Mouse (Mus musculus): Measurements from ENCODE around the gene Vps45. TPM values are rescaled to one million over a fixed set of nuclear protein-coding genes. Genes with fewer than 3 reads are reported as not detected.

Gene Vps45
- polyA plus RNA-seq, 1 experiment from 2014 or later = 28.5 TPM

GRCm38 (mm10) chr3:96017461-96017860, 40.8 kb downstream of the Vps45 start:
- Histone ChIP-seq H3K9ac (ENCODE audit: low read depth, low read length) (no peak overlapping the region), H3K4me2 (ENCODE audit: low read depth, low read length) (no peak overlapping the region), H3K4me3 (ENCODE audit: low read length) (no peak overlapping the region), H3K4me1 (ENCODE audit: control insufficient read depth, insufficient read depth, low read length) (no peaks in the 10 kb centered on the region), H3K27me3 (replicated peaks; ENCODE audit: control insufficient read depth, insufficient read depth, low read length) (no peaks in the 10 kb centered on the region), H3K36me3 (ENCODE audit: control insufficient read depth, insufficient read depth, low read length) (no peaks in the 10 kb centered on the region), H3K27ac (ENCODE audit: low read length) (no peak overlapping the region), H3K9me3 (ENCODE audit: control insufficient read depth, low read length) (no peaks in the 10 kb centered on the region)
- no peak for ATAC-seq
- 63% methylated on average over 5 of the region's 5 CpGs for WGBS

GRCm38 (mm10) chr3:96016257-96016889, 41.9 kb downstream of the Vps45 start:
- Histone ChIP-seq H3K9ac (ENCODE audit: low read depth, low read length) (no peak overlapping the region), H3K4me2 (ENCODE audit: low read depth, low read length) (no peak overlapping the region), H3K9me3 (ENCODE audit: control insufficient read depth, low read length) (no peaks in the 10 kb centered on the region), H3K27ac (ENCODE audit: low read length) (no peak overlapping the region), H3K36me3 (ENCODE audit: control insufficient read depth, insufficient read depth, low read length) (no peaks in the 10 kb centered on the region), H3K4me3 (ENCODE audit: low read length) (no peak overlapping the region), H3K27me3 (replicated peaks; ENCODE audit: control insufficient read depth, insufficient read depth, low read length) (no peaks in the 10 kb centered on the region), H3K4me1 (ENCODE audit: control insufficient read depth, insufficient read depth, low read length) (no peaks in the 10 kb centered on the region)
- 94% methylated on average over 2 of the region's 2 CpGs for WGBS
- ATAC-seq = no peak

- no peak for ATAC-seq
- Histone ChIP-seq H3K27me3 (replicated peaks; ENCODE audit: control insufficient read depth, insufficient read depth, low read length) (no peaks in the 10 kb centered on the region), H3K36me3 (ENCODE audit: control insufficient read depth, insufficient read depth, low read length) (no peaks in the 10 kb centered on the region), H3K27ac (ENCODE audit: low read length) (no peak overlapping the region), H3K4me2 (ENCODE audit: low read depth, low read length) (no peak overlapping the region), H3K9me3 (ENCODE audit: control insufficient read depth, low read length) (no peaks in the 10 kb centered on the region), H3K4me1 (ENCODE audit: control insufficient read depth, insufficient read depth, low read length) (no peaks in the 10 kb centered on the region), H3K9ac (ENCODE audit: low read depth, low read length) (no peak overlapping the region), H3K4me3 (ENCODE audit: low read length) (no peak overlapping the region)
- 83% methylated on average over 2 of the region's 2 CpGs for WGBS
These were observed 42.6 kb downstream of the Vps45 start for GRCm38 (mm10) chr3:96015681-96016080.

- no peak for ATAC-seq
- H3K4me1 ChIP-seq (ENCODE audit: control insufficient read depth, insufficient read depth, low read length) = no peaks in the 10 kb centered on the region
- H3K27ac ChIP-seq (ENCODE audit: low read length) = no peak overlapping the region
- no peaks in the 10 kb centered on the region for H3K36me3 ChIP-seq (ENCODE audit: control insufficient read depth, insufficient read depth, low read length)
- WGBS = 72% methylated on average over 5 of the region's 5 CpGs
- H3K4me3 ChIP-seq (ENCODE audit: low read length) = no peak overlapping the region
- no peak overlapping the region for H3K9ac ChIP-seq (ENCODE audit: low read depth, low read length)
- H3K4me2 ChIP-seq (ENCODE audit: low read depth, low read length) = no peak overlapping the region
- no peaks in the 10 kb centered on the region for H3K27me3 ChIP-seq (replicated peaks; ENCODE audit: control insufficient read depth, insufficient read depth, low read length)
- H3K9me3 ChIP-seq (ENCODE audit: control insufficient read depth, low read length) = no peaks in the 10 kb centered on the region
These were observed 45.5 kb downstream of the Vps45 start for GRCm38 (mm10) chr3:96012805-96013204.

GRCm38 (mm10) chr3:96008463-96008862, 49.8 kb downstream of the Vps45 start:
- H3K9ac ChIP-seq (ENCODE audit: low read depth, low read length) = no peak overlapping the region
- H3K9me3 ChIP-seq (ENCODE audit: control insufficient read depth, low read length) = no peaks in the 10 kb centered on the region
- no peaks in the 10 kb centered on the region for H3K4me1 ChIP-seq (ENCODE audit: control insufficient read depth, insufficient read depth, low read length)
- WGBS = 81% methylated on average over 6 of the region's 6 CpGs
- H3K4me2 ChIP-seq (ENCODE audit: low read depth, low read length) = no peak overlapping the region
- H3K27me3 ChIP-seq (replicated peaks; ENCODE audit: control insufficient read depth, insufficient read depth, low read length) = no peaks in the 10 kb centered on the region
- no peaks in the 10 kb centered on the region for H3K36me3 ChIP-seq (ENCODE audit: control insufficient read depth, insufficient read depth, low read length)
- ATAC-seq = no peak
- no peak overlapping the region for H3K27ac ChIP-seq (ENCODE audit: low read length)
- no peak overlapping the region for H3K4me3 ChIP-seq (ENCODE audit: low read length)

- H3K36me3 ChIP-seq (ENCODE audit: control insufficient read depth, insufficient read depth, low read length) = no peaks in the 10 kb centered on the region
- no peak overlapping the region for H3K4me3 ChIP-seq (ENCODE audit: low read length)
- H3K27me3 ChIP-seq (replicated peaks; ENCODE audit: control insufficient read depth, insufficient read depth, low read length) = no peaks in the 10 kb centered on the region
- peaks cover 6% of the 10 kb centered on the region for H3K4me1 ChIP-seq (ENCODE audit: control insufficient read depth, insufficient read depth, low read length)
- 95% methylated on average over 1 of the region's 1 CpGs for WGBS
- no peak overlapping the region for H3K9ac ChIP-seq (ENCODE audit: low read depth, low read length)
- ATAC-seq = no peak
- H3K27ac ChIP-seq (ENCODE audit: low read length) = no peak overlapping the region
- no peak overlapping the region for H3K4me2 ChIP-seq (ENCODE audit: low read depth, low read length)
- H3K9me3 ChIP-seq (ENCODE audit: control insufficient read depth, low read length) = no peaks in the 10 kb centered on the region
These were observed 56.7 kb downstream of the Vps45 start for GRCm38 (mm10) chr3:96001560-96001959.

GRCm38 (mm10) chr3:96000921-96001501, 57.3 kb downstream of the Vps45 start:
- peaks cover 6% of the 10 kb centered on the region for H3K4me1 ChIP-seq (ENCODE audit: control insufficient read depth, insufficient read depth, low read length)
- no peak overlapping the region for H3K27ac ChIP-seq (ENCODE audit: low read length)
- no peak overlapping the region for H3K4me3 ChIP-seq (ENCODE audit: low read length)
- ATAC-seq = no peak
- H3K36me3 ChIP-seq (ENCODE audit: control insufficient read depth, insufficient read depth, low read length) = no peaks in the 10 kb centered on the region
- no peak overlapping the region for H3K4me2 ChIP-seq (ENCODE audit: low read depth, low read length)
- H3K9me3 ChIP-seq (ENCODE audit: control insufficient read depth, low read length) = no peaks in the 10 kb centered on the region
- 61% methylated on average over 9 of the region's 9 CpGs for WGBS
- no peak overlapping the region for H3K9ac ChIP-seq (ENCODE audit: low read depth, low read length)
- no peaks in the 10 kb centered on the region for H3K27me3 ChIP-seq (replicated peaks; ENCODE audit: control insufficient read depth, insufficient read depth, low read length)

- 73% methylated on average over 14 of the region's 14 CpGs for WGBS
- H3K9me3 ChIP-seq (ENCODE audit: control insufficient read depth, low read length) = no peaks in the 10 kb centered on the region
- H3K4me1 ChIP-seq (ENCODE audit: control insufficient read depth, insufficient read depth, low read length) = peaks cover 6% of the 10 kb centered on the region
- no peak overlapping the region for H3K4me3 ChIP-seq (ENCODE audit: low read length)
- H3K4me2 ChIP-seq (ENCODE audit: low read depth, low read length) = no peak overlapping the region
- no peak overlapping the region for H3K27ac ChIP-seq (ENCODE audit: low read length)
- H3K9ac ChIP-seq (ENCODE audit: low read depth, low read length) = no peak overlapping the region
- no peaks in the 10 kb centered on the region for H3K27me3 ChIP-seq (replicated peaks; ENCODE audit: control insufficient read depth, insufficient read depth, low read length)
- ATAC-seq = no peak
- no peaks in the 10 kb centered on the region for H3K36me3 ChIP-seq (ENCODE audit: control insufficient read depth, insufficient read depth, low read length)
These were observed 58.1 kb downstream of the Vps45 start for GRCm38 (mm10) chr3:96000080-96000632.

GRCm38 (mm10) chr3:95999308-96000079, 58.8 kb downstream of the Vps45 start:
- no peak for ATAC-seq
- Histone ChIP-seq H3K27ac (ENCODE audit: low read length) (no peak overlapping the region), H3K4me2 (ENCODE audit: low read depth, low read length) (no peak overlapping the region), H3K9me3 (ENCODE audit: control insufficient read depth, low read length) (no peaks in the 10 kb centered on the region), H3K27me3 (replicated peaks; ENCODE audit: control insufficient read depth, insufficient read depth, low read length) (no peaks in the 10 kb centered on the region), H3K9ac (ENCODE audit: low read depth, low read length) (no peak overlapping the region), H3K4me3 (ENCODE audit: low read length) (no peak overlapping the region), H3K36me3 (ENCODE audit: control insufficient read depth, insufficient read depth, low read length) (no peaks in the 10 kb centered on the region), H3K4me1 (ENCODE audit: control insufficient read depth, insufficient read depth, low read length) (peaks cover 6% of the 10 kb centered on the region)
- whole genome bisulfite sequencing = 78% methylated on average over 12 of the region's 12 CpGs
